14 mouse cellular contexts compared by ENCODE assay signal in genomic region chr2:117352305-117353123, GRCm38 (mm10). TPM values are rescaled to one million over a fixed set of nuclear protein-coding genes. Genes with fewer than 3 reads are reported as not detected.
DNase-seq lines count a peak whose midpoint lies in the region; ATAC-seq lines count a peak whose summit lies in the region.
"Had no signal": no experiment of that assay in that cellular context is flagged by ENCODE, and none has a peak within 500 bp of the region (broad histone marks: within the 10 kb centered on the region; RNA-seq: fewer than 3 reads in every experiment).

No protein-coding gene starts in this region.

- H3K4me1 ChIP-seq in heart, embryonic 12.5 days (replicated peaks), result no peaks in the 10 kb centered on the region
- H3K4me1 ChIP-seq in hindbrain, embryonic 16.5 days (ENCODE audit: control insufficient read depth, insufficient read depth, low read depth, low read length), result no peaks in the 10 kb centered on the region
- 0 out of 2 replicates have a peak, but pooled peaks cover 4% of the 10 kb centered on the region for H3K4me1 ChIP-seq in midbrain, embryonic 15.5 days
- H3K4me1 ChIP-seq: heart, embryonic 10.5 days; hindbrain, embryonic 15.5 days; kidney, embryonic 15.5 days had no signal

- DNase-seq in heart, adult 11 months, result peak; percentile 90
- peak; percentile 37 for DNase-seq in CD4-positive, CD25-positive, alpha-beta regulatory T cell, adult 2 months (ENCODE audit: low read depth, low spot score)
- DNase-seq in cerebellum, adult 9-10 months, result no peak
- no peak for DNase-seq in cerebellum, postnatal 14 days
- DNase-seq: adrenal gland, postnatal 10 days had no signal

- H3K4me2 ChIP-seq in heart, embryonic 12.5 days, result no peak overlapping the region
- H3K4me2 ChIP-seq in hindbrain, embryonic 16.5 days (ENCODE audit: low read length), result no peak overlapping the region
- no peak overlapping the region for H3K4me2 ChIP-seq in midbrain, embryonic 15.5 days
- H3K4me2 ChIP-seq: hindbrain, embryonic 15.5 days; kidney, embryonic 15.5 days had no signal

- whole genome bisulfite sequencing in heart, embryonic 12.5 days, result 82% methylated on average over 9 of the region's 9 CpGs
- WGBS in hindbrain, embryonic 16.5 days, result 57% methylated on average over 9 of the region's 9 CpGs
- WGBS in midbrain, embryonic 15.5 days, result 29% methylated on average over 9 of the region's 9 CpGs

- H3K27me3 ChIP-seq in heart, embryonic 12.5 days (replicated peaks), result no peaks in the 10 kb centered on the region
- no peaks in the 10 kb centered on the region for H3K27me3 ChIP-seq in hindbrain, embryonic 16.5 days (replicated peaks; ENCODE audit: control insufficient read depth, insufficient read depth, low read length)
- no peaks in the 10 kb centered on the region for H3K27me3 ChIP-seq in midbrain, embryonic 15.5 days (replicated peaks)
- H3K27me3 ChIP-seq: hindbrain, embryonic 15.5 days had no signal

- H3K36me3 ChIP-seq in heart, embryonic 12.5 days, result no peaks in the 10 kb centered on the region
- no peaks in the 10 kb centered on the region for H3K36me3 ChIP-seq in hindbrain, embryonic 16.5 days (ENCODE audit: control insufficient read depth, insufficient read depth, low read length)
- H3K36me3 ChIP-seq in midbrain, embryonic 15.5 days (replicated peaks), result no peaks in the 10 kb centered on the region
- H3K36me3 ChIP-seq: heart, embryonic 10.5 days; hindbrain, embryonic 15.5 days; kidney, embryonic 15.5 days had no signal

- no peak overlapping the region for H3K4me3 ChIP-seq in heart, embryonic 12.5 days
- H3K4me3 ChIP-seq in hindbrain, embryonic 16.5 days (ENCODE audit: low read length), result no peak overlapping the region
- no peak overlapping the region for H3K4me3 ChIP-seq in midbrain, embryonic 15.5 days
- H3K4me3 ChIP-seq: heart, embryonic 10.5 days; hindbrain, embryonic 15.5 days; kidney, embryonic 15.5 days had no signal

- no peaks in the 10 kb centered on the region for H3K9me3 ChIP-seq in heart, embryonic 12.5 days (replicated peaks)
- no peaks in the 10 kb centered on the region for H3K9me3 ChIP-seq in hindbrain, embryonic 16.5 days (ENCODE audit: control insufficient read depth, low read length)
- no peaks in the 10 kb centered on the region for H3K9me3 ChIP-seq in midbrain, embryonic 15.5 days
- H3K9me3 ChIP-seq: heart, embryonic 10.5 days; hindbrain, embryonic 15.5 days; kidney, embryonic 15.5 days had no signal

- H3K9ac ChIP-seq in heart, embryonic 12.5 days, result no peak overlapping the region
- no peak overlapping the region for H3K9ac ChIP-seq in hindbrain, embryonic 16.5 days (ENCODE audit: low read depth, low read length)
- H3K9ac ChIP-seq in midbrain, embryonic 15.5 days, result no peak overlapping the region
- H3K9ac ChIP-seq: hindbrain, embryonic 15.5 days; kidney, embryonic 15.5 days; liver, embryonic 14.5 days had no signal

- H3K27ac ChIP-seq in heart, embryonic 12.5 days (ENCODE audit: poor library complexity, severe bottlenecking), result no peak overlapping the region
- no peak overlapping the region for H3K27ac ChIP-seq in hindbrain, embryonic 16.5 days (ENCODE audit: low read depth, low read length)
- H3K27ac ChIP-seq in midbrain, embryonic 15.5 days, result no peak overlapping the region
- H3K27ac ChIP-seq: heart, embryonic 10.5 days; hindbrain, embryonic 15.5 days; kidney, embryonic 15.5 days; liver, embryonic 14.5 days; macrophage had no signal

- no peak for ATAC-seq in heart, embryonic 12.5 days (ENCODE audit: insufficient number of reproducible peaks, low FRiP score)
- peak; percentile 48; the same call in 1 of the 2 replicates for ATAC-seq in hindbrain, embryonic 16.5 days
- ATAC-seq in midbrain, embryonic 15.5 days (replicated peaks), result peak; percentile 45; the same call in 1 of the 2 replicates
- no peak for ATAC-seq in cerebellum, adult (ENCODE audit: insufficient number of reproducible peaks, low FRiP score, low TSS enrichment)

RNA-seq across cellular contexts. Expression of gene Rasgrp1, which starts 9.7 kb away (rescaled TPM):
- polyA plus RNA-seq in heart, embryonic 12.5 days (2016; fragmentation: Nextera tagmentation; extraction: Ambion mirVana), result 0.14 and 0.17 TPM in 2 replicates
- polyA plus RNA-seq in hindbrain, embryonic 16.5 days (2015; fragmentation: Nextera tagmentation; extraction: Ambion mirVana), result 2.5 TPM in 2 replicates
- polyA plus RNA-seq in midbrain, embryonic 15.5 days (2015; fragmentation: Nextera tagmentation; extraction: Ambion mirVana), result 2.4 and 2.8 TPM in 2 replicates

Comparison
In these comparisons a context has a peak if more than half of its experiments do, and no peak if none do; other contexts are left out.
1. DNase-seq: peak in heart, adult 11 months (single experiment) and CD4-positive, CD25-positive, alpha-beta regulatory T cell, adult 2 months (single experiment); none in cerebellum, adult 9-10 months (single experiment) and cerebellum, postnatal 14 days (0 of 2).
2. ATAC-seq: peak in hindbrain, embryonic 16.5 days (single experiment) and midbrain, embryonic 15.5 days (single experiment); none in heart, embryonic 12.5 days (single experiment) and cerebellum, adult (single experiment).